Mouse (Mus musculus): ENCODE data around the gene Srpx.

GRCm38 (mm10) chrX:10000718-10001117 lies 116.8 kb downstream of the Srpx start:
- TF ChIP-seq MAX (IDR thresholded peaks at IDR 0.05) (no peak), CTCF (IDR thresholded peaks at IDR 0.05; ENCODE audit: control insufficient read depth, insufficient read depth, insufficient read length) (no peak), MYOD1 (IDR thresholded peaks at IDR 0.05; ENCODE audit: control insufficient read depth, insufficient read length, low read depth) (no peak), USF1 (IDR thresholded peaks at IDR 0.05; ENCODE audit: low read depth) (no peak), MYOG (IDR thresholded peaks at IDR 0.05; ENCODE audit: control insufficient read depth, extremely low read depth, insufficient read length) (no peak)
